Mouse (Mus musculus): ENCODE measurements around the gene Ccer2. TPM values are rescaled to one million over a fixed set of nuclear protein-coding genes. Genes with fewer than 3 reads are reported as not detected.

The Ccer2 gene
- polyA plus RNA-seq, 1 experiment from 2014 or later = 0.22 TPM

GRCm38 (mm10) chr7:28720753-28721537 lies 35.0 kb upstream of the Ccer2 start:
- Histone ChIP-seq H3K9me3 (ENCODE audit: control insufficient read depth, low read length) (no peaks in the 10 kb centered on the region), H3K4me3 (replicated peaks; ENCODE audit: low read depth, low read length) (no peak overlapping the region), H3K4me1 (ENCODE audit: control insufficient read depth, insufficient read depth, low read length) (no peaks in the 10 kb centered on the region; the same call in 1 of the 2 replicates), H3K27ac (replicated peaks; ENCODE audit: low read depth, low read length) (no peak overlapping the region), H3K27me3 (ENCODE audit: control insufficient read depth, insufficient read depth, low read length) (no peaks in the 10 kb centered on the region), H3K9ac (replicated peaks; ENCODE audit: low read length) (no peak overlapping the region), H3K4me2 (ENCODE audit: low read length) (no peak overlapping the region), H3K36me3 (ENCODE audit: control insufficient read depth, insufficient read depth, low read length) (no peaks in the 10 kb centered on the region)
- WGBS = 85% methylated on average over 3 of the region's 3 CpGs
- no peak for ATAC-seq (ENCODE audit: low FRiP score, low TSS enrichment)
- DNase-seq = no peak

GRCm38 (mm10) chr7:28722079-28722478 lies 33.9 kb upstream of the Ccer2 start:
- no peaks in the 10 kb centered on the region for H3K9me3 ChIP-seq (ENCODE audit: control insufficient read depth, low read length)
- H3K4me3 ChIP-seq (replicated peaks; ENCODE audit: low read depth, low read length) = no peak overlapping the region
- no peaks in the 10 kb centered on the region for H3K27me3 ChIP-seq (ENCODE audit: control insufficient read depth, insufficient read depth, low read length)
- WGBS = 92% methylated on average over 7 of the region's 7 CpGs
- H3K27ac ChIP-seq (replicated peaks; ENCODE audit: low read depth, low read length) = no peak overlapping the region
- no peak overlapping the region for H3K4me2 ChIP-seq (ENCODE audit: low read length)
- H3K9ac ChIP-seq (replicated peaks; ENCODE audit: low read length) = no peak overlapping the region
- H3K4me1 ChIP-seq (ENCODE audit: control insufficient read depth, insufficient read depth, low read length) = no peaks in the 10 kb centered on the region
- DNase-seq = no peak
- ATAC-seq (ENCODE audit: low FRiP score, low TSS enrichment) = no peak
- no peaks in the 10 kb centered on the region for H3K36me3 ChIP-seq (ENCODE audit: control insufficient read depth, insufficient read depth, low read length)

- WGBS = 92% methylated on average over 2 of the region's 2 CpGs
- H3K27me3 ChIP-seq (ENCODE audit: control insufficient read depth, insufficient read depth, low read length) = no peaks in the 10 kb centered on the region
- ATAC-seq (ENCODE audit: low FRiP score, low TSS enrichment) (no peak), DNase-seq (no peak)
- no peaks in the 10 kb centered on the region for H3K4me1 ChIP-seq (ENCODE audit: control insufficient read depth, insufficient read depth, low read length)
- no peak overlapping the region for H3K9ac ChIP-seq (replicated peaks; ENCODE audit: low read length)
- no peak overlapping the region for H3K27ac ChIP-seq (replicated peaks; ENCODE audit: low read depth, low read length)
- H3K9me3 ChIP-seq (ENCODE audit: control insufficient read depth, low read length) = no peaks in the 10 kb centered on the region
- no peaks in the 10 kb centered on the region for H3K36me3 ChIP-seq (ENCODE audit: control insufficient read depth, insufficient read depth, low read length)
- no peak overlapping the region for H3K4me3 ChIP-seq (replicated peaks; ENCODE audit: low read depth, low read length)
- no peak overlapping the region for H3K4me2 ChIP-seq (ENCODE audit: low read length)
These were observed 31.4 kb upstream of the Ccer2 start for GRCm38 (mm10) chr7:28724613-28725012.

GRCm38 (mm10) chr7:28726600-28726999 lies 29.4 kb upstream of the Ccer2 start:
- Histone ChIP-seq H3K9ac (replicated peaks; ENCODE audit: low read length) (no peak overlapping the region), H3K9me3 (ENCODE audit: control insufficient read depth, low read length) (0 out of 2 replicates have a peak, but pooled peaks cover 3% of the 10 kb centered on the region), H3K4me2 (ENCODE audit: low read length) (0 out of 2 replicates have a peak overlapping the region, but pooled peaks have one; percentile 18), H3K4me1 (ENCODE audit: control insufficient read depth, insufficient read depth, low read length) (no peaks in the 10 kb centered on the region), H3K36me3 (ENCODE audit: control insufficient read depth, insufficient read depth, low read length) (no peaks in the 10 kb centered on the region), H3K27me3 (ENCODE audit: control insufficient read depth, insufficient read depth, low read length) (no peaks in the 10 kb centered on the region), H3K27ac (replicated peaks; ENCODE audit: low read depth, low read length) (no peak overlapping the region), H3K4me3 (replicated peaks; ENCODE audit: low read depth, low read length) (no peak overlapping the region)
- 8% methylated on average over 14 of the region's 14 CpGs for WGBS
- DNase-seq (peak; percentile 88), ATAC-seq (ENCODE audit: low FRiP score, low TSS enrichment) (no peak)

DNA sequence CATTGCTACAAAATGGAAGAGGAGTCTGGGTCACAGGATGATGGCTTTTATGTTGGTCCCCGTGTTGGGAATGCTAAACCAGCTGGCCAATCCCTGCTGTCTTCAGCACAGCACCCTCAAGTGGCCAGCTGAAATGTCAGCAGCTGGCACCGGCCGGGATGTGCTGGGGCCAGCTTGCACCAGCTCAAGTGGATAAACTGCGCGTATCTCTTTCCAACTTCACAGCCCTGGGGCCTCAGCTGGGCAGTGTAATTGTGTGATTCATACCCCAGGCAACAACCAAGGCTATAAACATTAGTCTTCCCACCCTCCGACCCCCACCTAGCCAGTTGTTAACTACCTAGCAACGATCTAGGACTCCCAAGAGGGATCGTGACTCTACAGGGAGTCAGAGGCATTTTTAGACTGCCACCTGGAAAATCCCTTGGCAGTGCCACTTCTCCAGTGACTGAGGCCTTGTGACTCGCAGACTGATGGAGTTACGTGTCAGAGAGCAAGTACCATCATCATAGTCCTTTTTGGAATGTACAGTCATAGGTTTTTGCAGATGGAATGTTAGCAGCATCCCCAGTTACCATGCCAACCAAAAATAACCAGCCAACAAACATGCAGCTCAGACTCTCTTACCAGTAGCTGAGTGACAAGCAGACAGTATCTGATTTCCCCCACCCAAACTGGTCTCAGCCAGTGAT lies 28.2 kb upstream of the Ccer2 start:
- ATAC-seq (ENCODE audit: low FRiP score, low TSS enrichment) = no peak

GRCm38 (mm10) chr7:28732341-28733142 lies 23.4 kb upstream of the Ccer2 start:
- H3K9me3 ChIP-seq (ENCODE audit: control insufficient read depth, low read length) = 0 out of 2 replicates have a peak, but pooled peaks cover 3% of the 10 kb centered on the region
- WGBS = 2% methylated on average over 58 of the region's 58 CpGs
- peaks cover 6% of the 10 kb centered on the region; the same call in 1 of the 2 replicates for H3K4me1 ChIP-seq (ENCODE audit: control insufficient read depth, insufficient read depth, low read length)
- no peak overlapping the region for H3K27ac ChIP-seq (replicated peaks; ENCODE audit: low read depth, low read length)
- DNase-seq (peak; percentile 79), ATAC-seq (ENCODE audit: low FRiP score, low TSS enrichment) (peak; percentile 79)
- H3K36me3 ChIP-seq (ENCODE audit: control insufficient read depth, insufficient read depth, low read length) = 0 out of 2 replicates have a peak, but pooled peaks cover 5% of the 10 kb centered on the region
- peak overlapping the region; percentile 39 for H3K4me3 ChIP-seq (replicated peaks; ENCODE audit: low read depth, low read length)
- peak overlapping the region; percentile 62 for H3K4me2 ChIP-seq (ENCODE audit: low read length)
- H3K27me3 ChIP-seq (ENCODE audit: control insufficient read depth, insufficient read depth, low read length) = 0 out of 2 replicates have a peak, but pooled peaks cover 6% of the 10 kb centered on the region
- H3K9ac ChIP-seq (replicated peaks; ENCODE audit: low read length) = peak overlapping the region; percentile 37; the same call in 1 of the 2 replicates

More for the DNA sequence above, 28.2 kb upstream of the Ccer2 start:
- Histone ChIP-seq H3K9me3 (ENCODE audit: control insufficient read depth, low read length) (0 out of 2 replicates have a peak, but pooled peaks cover 3% of the 10 kb centered on the region), H3K36me3 (ENCODE audit: control insufficient read depth, insufficient read depth, low read length) (no peaks in the 10 kb centered on the region), H3K4me1 (ENCODE audit: control insufficient read depth, insufficient read depth, low read length) (peaks cover 1% of the 10 kb centered on the region; the same call in 1 of the 2 replicates), H3K4me3 (replicated peaks; ENCODE audit: low read depth, low read length) (no peak overlapping the region), H3K27ac (replicated peaks; ENCODE audit: low read depth, low read length) (no peak overlapping the region), H3K27me3 (ENCODE audit: control insufficient read depth, insufficient read depth, low read length) (0 out of 2 replicates have a peak, but pooled peaks cover under 1% of the 10 kb centered on the region), H3K4me2 (ENCODE audit: low read length) (no peak overlapping the region), H3K9ac (replicated peaks; ENCODE audit: low read length) (no peak overlapping the region)
- 54% methylated on average over 10 of the region's 10 CpGs for WGBS
- peak; percentile 39 for DNase-seq

DNA sequence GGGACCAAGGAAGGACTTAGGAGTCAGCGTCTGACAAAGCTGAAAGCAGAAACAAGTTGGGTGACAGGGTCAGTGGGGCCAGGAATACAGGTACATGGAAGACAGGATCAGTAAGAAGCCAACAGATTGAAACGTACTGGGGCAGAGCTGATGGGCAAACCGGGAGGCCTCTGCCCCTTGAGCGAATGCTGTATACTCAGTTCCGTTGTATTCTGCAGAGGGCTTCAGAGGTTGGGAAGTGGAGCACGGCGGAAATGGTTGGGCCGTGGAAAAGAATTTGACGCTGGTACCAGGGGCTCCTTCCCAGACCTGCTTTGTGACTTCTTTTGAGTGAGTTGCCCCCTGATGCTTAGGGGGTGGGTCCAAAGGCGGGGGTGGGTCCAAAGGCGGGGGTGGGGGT lies 22.8 kb upstream of the Ccer2 start:
- H3K4me1 ChIP-seq (ENCODE audit: control insufficient read depth, insufficient read depth, low read length) = peaks cover 6% of the 10 kb centered on the region; the same call in 1 of the 2 replicates
- H3K27me3 ChIP-seq (ENCODE audit: control insufficient read depth, insufficient read depth, low read length) = 0 out of 2 replicates have a peak, but pooled peaks cover 6% of the 10 kb centered on the region
- 0 out of 2 replicates have a peak, but pooled peaks cover 5% of the 10 kb centered on the region for H3K36me3 ChIP-seq (ENCODE audit: control insufficient read depth, insufficient read depth, low read length)
- 5% methylated on average over 11 of the region's 11 CpGs for WGBS
- H3K4me2 ChIP-seq (ENCODE audit: low read length) = peak overlapping the region; percentile 62
- H3K9ac ChIP-seq (replicated peaks; ENCODE audit: low read length) = no peak overlapping the region
- H3K9me3 ChIP-seq (ENCODE audit: control insufficient read depth, low read length) = 0 out of 2 replicates have a peak, but pooled peaks cover 3% of the 10 kb centered on the region
- H3K4me3 ChIP-seq (replicated peaks; ENCODE audit: low read depth, low read length) = peak overlapping the region; percentile 39
- H3K27ac ChIP-seq (replicated peaks; ENCODE audit: low read depth, low read length) = no peak overlapping the region
- DNase-seq (no peak), ATAC-seq (ENCODE audit: low FRiP score, low TSS enrichment) (no peak)

- WGBS = 83% methylated on average over 6 of the region's 6 CpGs
- no peak overlapping the region for H3K9ac ChIP-seq (replicated peaks; ENCODE audit: low read length)
- H3K27ac ChIP-seq (replicated peaks; ENCODE audit: low read depth, low read length) = no peak overlapping the region
These were observed 20.3 kb upstream of the Ccer2 start for GRCm38 (mm10) chr7:28735701-28736100.

More at GRCm38 (mm10) chr7:28735701-28736100, 20.3 kb upstream of the Ccer2 start:
- Histone ChIP-seq H3K4me3 (replicated peaks; ENCODE audit: low read depth, low read length) (no peak overlapping the region), H3K36me3 (ENCODE audit: control insufficient read depth, insufficient read depth, low read length) (0 out of 2 replicates have a peak, but pooled peaks cover 5% of the 10 kb centered on the region), H3K4me2 (ENCODE audit: low read length) (no peak overlapping the region), H3K27me3 (ENCODE audit: control insufficient read depth, insufficient read depth, low read length) (0 out of 2 replicates have a peak, but pooled peaks cover 6% of the 10 kb centered on the region), H3K9me3 (ENCODE audit: control insufficient read depth, low read length) (0 out of 2 replicates have a peak, but pooled peaks cover 3% of the 10 kb centered on the region), H3K4me1 (ENCODE audit: control insufficient read depth, insufficient read depth, low read length) (peaks cover 6% of the 10 kb centered on the region)
- ATAC-seq (ENCODE audit: low FRiP score, low TSS enrichment) (no peak), DNase-seq (no peak)

Data from midbrain, embryonic 14.5 days (tissue).